Mouse (Mus musculus) embryo, embryonic 11 days (tissue): ENCODE measurements around the gene Ttl.

ENCODE experiments used
- DNase-seq: peaks from one replicate; pipeline ENCODE4 v3.0.0-alpha.2; 2015

Ttl gene

DNA sequence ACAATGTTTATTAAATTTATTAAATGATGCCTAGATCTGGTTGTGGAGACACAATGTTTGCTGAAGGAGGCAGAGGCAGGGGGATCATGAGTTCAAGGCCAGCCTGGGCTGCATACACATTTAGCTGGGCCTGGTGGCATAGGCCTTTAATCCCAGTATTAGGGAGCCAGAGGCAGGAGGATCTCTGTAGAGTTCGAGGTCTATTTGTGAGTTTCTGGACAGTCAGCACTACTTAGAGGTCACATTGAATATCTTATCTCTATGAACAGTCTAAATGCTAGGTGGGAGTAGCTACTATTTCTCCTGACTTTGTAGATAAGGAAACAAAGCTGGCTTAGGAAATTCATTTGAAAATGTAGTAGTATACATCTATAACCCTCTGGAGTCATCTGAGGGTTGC lies 21.8 kb downstream of the Ttl start:
- DNase-seq: no peak

DNA sequence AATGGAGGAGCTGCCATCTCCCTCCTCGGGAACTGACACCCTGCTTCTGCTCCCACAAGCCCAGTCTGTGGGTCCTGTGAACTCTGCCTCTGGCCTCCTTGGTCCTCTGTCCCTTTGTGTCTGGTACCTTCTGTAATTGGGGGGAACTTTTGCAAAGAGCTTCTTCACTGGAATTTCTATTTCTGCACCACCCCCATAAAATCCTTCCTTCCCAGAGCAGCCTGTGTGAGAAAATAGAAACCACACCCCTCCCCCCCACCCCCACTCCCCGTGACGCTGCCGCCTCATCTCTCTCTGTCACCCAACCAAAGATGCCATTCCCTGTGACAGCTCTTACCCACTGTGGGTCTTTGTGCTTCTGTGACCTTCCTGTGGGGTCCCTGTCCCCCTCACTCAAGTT lies 24.6 kb downstream of the Ttl start:
- no peak for DNase-seq

DNA sequence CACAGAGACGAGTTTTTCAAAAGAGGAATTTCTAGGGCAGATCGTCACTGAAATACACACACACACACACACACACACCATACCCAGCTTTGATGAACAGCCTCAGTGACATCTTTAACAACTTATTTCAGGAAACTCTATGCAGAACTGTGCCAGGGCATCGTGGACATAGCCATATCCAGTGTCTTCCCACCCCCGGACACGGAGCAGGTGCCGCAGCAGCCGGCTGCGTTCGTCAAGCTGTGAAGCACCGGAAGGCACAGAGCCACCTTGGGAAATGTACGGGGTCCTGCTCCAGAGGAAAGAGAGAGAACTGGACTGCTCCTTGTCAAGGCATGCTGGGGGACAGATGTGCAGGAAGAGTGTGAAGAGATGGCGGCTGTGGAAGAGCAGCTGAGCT lies 27.1 kb downstream of the Ttl start:
- no peak for DNase-seq

DNA sequence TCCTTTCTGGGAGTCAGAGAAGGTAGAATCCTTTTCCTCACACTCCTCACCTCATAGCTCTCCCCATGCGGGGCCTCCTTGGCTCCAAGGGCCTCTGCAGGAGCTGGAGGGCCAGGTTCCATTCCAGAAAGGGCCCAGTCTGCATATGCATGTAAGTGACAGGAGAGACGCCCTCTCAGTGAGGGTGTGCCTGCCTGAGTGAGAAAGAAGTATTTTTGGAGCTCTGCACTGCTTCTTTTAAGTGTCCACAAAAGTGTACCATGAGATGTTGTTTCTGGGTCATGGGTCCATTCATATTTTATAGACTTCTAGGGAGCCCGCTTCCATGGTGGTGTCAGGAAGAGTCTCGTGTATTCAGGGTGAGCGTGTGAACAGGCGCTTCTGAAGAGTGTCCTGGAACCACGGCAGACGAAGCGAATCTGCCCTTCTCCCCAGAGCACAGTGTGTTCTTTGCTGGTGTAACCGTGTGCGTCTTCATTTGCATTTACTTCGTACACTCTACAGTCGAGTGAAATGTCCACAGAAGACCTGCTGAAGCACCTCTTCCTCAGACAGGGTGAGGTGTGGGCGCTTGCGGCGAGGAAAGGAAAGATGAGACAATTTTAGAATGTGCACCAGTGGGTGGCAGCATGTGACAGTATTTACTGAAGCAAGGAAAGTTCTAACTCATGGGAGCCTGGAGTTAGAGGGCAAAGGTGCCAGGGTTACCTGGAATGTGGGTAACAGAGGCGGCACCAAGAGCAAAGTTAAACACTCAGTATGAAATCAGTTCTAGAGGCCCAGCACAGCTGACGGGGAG lies 28.4 kb downstream of the Ttl start:
- DNase-seq: no peak

DNA sequence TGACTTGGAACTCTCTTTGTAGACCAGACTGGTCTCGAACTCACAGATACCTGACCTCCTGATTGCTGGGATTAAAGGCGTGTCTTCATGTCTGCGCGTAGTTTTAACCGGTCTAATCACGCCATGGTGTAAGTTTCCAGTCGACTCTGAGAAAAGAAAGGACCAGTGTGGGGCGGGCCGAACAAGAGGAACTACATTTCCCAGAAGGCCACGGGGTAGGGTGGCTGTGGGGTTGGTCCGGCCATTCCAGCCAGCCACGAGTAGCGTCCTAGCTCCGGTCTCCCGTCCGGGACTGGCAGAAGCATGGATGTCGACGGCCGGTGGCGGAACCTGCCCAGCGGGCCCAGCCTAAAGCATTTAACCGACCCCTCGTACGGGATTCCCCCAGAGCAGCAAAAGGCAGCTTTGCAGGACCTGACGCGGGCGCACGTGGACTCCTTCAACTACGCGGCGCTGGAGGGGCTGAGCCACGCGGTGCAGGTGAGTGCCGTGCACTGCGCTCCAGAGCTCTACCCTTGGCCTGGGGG lies 35.1 kb downstream of the Ttl start, which contains the start of gene Polr1b:
TSS of gene Polr1b (plus strand) at position 212 of the 527 bp plus-strand sequence.
- peak; percentile 94 for DNase-seq

DNA sequence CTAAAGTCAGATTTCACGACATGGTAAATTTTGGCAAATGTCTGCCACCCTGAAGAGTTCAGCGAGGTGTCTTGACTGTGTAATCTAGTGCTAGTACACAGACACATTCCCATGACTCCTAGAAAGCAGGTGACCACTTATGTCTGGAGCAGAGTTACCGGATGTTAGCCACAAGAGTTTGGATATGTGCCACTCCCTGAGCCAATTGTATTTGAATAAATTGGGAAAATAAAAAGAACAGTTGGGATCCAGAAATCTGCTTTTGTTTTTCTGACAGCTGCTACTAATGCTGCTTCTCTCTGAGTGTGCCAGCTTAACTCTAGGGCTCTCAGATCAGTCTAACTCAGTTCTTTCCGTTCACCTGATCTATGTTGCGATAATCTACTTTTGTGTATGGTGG lies 47.2 kb downstream of the Ttl start:
- no peak for DNase-seq

DNA sequence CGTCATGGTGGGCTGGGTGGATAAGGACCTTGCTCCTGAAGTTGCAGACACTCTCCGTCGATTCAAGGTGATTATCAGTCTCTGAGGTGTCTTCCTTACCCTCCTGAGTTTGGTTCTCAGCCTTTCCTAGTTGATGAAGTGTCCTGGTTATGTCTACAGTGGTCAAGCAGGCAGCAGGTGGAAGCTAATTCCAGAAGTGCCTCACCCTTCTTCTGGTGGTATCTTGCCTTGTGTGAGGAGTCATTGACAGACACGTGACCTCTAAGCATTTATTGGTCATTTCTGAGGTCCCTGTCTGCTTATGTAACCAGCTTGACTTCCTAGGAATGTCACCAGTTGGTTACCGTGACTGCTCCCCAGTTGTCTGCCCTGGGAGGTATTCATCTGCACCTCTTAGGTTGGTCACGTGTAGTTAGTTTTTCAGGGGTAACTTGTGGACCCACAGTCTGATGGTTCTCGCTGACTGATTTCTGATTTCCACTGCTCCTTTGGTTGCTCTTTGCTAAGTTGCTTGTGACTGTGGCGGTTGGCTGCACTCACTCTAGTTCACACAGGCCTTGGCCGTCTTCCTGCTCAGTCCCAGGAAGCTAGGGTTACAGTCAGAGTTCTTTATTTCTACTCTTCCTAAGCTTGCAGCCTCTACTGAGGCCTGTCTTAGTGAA lies 50.1 kb downstream of the Ttl start:
- DNase-seq: no peak

DNA sequence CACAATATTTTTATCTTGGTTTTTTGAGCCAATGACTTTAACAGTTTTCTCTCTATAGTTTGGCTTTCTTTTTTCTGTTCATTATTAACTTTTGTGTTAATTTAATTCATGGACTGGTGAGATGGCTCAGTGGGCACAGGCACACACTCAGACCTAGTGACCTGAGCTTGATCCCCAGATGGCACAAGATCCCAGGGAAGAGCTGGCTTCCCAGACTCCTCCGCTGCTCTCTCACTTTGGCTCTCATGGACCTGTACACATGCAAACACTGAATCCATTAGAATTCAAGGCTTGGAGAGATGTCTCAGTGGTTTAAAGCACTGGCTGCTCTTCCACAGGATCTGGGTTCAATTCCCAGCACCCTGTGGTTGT lies 50.6 kb downstream of the Ttl start:
- DNase-seq: no peak

DNA sequence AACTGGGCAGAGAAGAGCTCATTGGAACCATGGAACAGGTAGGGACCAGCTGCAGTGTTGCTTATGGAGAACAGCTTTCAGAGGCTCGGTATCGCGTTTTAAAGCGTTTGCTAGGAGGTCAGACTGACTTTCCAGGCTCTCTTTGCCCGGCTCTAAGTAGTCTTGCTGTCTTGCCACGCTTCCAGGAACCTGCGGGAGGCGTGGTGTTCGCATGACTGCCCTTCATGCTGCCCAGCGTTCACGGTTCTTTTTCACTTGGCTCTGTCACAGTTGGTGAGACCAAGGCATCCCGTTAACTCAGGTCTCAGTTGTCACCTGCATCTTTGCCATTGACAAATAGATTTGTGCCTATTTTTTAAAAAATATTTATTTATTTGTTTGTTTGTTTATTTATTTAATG lies 52.3 kb downstream of the Ttl start:
- no peak for DNase-seq

DNA sequence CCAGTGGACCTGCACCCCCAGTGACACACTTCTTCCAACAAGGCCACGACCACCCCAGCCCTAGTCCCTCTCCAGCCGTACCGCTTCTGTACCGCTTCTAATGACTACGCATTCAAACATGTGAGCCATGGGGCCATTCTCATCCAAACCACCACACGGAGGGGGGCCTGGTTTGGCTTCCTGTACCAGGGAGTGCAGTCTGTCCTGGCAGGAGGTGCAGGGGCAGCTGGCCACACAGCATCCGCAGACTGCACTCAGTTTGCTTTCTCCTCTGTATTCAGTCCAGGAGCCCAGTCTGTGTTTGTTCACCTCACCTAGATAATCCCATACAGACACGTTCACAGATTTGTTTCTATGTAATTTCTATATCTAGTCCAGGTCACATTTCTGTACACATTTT lies 56.2 kb downstream of the Ttl start:
- DNase-seq: no peak

DNA sequence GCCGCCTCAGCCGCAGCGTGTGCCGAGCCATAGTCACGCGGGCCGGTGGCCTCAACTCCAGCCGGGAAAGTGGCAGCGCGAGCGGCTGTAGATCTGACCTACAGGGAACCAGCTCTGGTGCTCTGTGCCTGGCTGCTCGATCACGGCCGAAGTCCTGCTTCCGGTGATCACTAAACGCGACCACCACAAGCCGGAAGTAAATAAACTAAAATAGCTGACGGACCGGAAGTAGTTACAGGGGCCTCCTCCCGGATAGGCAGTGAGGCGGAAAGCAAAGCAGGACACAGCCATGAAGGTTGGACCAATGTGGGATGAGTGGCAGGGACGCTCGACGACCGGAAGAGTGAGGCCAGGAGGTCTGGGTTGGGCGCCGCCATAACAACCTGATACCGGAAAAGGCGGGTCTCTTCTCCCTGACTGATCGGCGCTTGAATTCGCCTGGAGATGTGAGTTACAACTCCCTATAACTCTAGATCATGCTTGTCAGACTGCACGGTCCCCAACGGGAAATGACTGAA lies 63.7 kb downstream of the Ttl start, which contains the start of gene Chchd5:
TSS of gene Chchd5 (plus strand) at position 289 of the 518 bp plus-strand sequence.
- peak; percentile 97 for DNase-seq

DNA sequence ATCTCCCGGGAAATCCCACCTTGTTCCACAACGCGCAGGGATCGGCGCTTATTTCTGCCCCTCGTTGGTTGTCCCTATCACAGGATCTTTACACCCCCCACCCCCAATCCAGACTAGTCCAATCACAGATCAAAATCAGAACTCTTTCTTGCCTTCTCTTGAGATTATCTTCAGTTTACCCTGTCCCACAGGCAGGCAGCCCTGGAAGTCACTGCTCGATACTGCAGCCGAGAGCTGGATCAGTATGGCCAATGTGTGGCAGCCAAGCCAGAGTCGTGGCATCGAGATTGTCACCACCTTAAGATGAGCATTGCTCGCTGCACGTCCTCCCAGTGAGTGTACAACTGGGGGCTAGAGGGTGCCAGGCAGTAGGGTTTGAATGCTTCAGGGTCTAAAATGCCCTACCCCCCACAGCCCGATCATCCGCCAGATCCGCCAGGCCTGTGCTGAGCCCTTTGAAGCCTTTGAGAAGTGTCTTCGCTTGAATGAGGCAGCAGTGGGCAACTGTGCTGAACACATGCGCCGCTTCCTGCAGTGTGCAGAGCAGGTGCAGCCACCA lies 64.3 kb downstream of the Ttl start:
- DNase-seq: no peak

DNA sequence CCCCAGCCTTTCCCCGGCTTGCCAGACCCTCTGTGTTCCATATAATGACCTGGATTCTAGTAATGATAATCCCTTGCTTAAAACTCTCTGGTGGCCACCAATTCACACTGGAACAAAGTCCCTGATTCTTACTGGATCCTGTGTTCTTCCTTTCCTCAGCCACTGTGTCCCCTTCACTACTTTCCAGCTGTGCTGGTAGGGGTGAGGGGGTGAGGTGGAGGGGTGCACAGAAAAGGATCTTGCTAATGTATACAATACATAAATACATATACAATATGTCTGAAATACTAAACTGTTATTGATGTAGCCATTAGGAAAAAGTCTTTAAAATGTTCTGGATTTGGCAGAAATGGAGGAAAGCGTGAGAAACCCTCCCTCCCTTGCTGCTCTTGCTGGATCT lies 65.0 kb downstream of the Ttl start:
- no peak for DNase-seq

DNA sequence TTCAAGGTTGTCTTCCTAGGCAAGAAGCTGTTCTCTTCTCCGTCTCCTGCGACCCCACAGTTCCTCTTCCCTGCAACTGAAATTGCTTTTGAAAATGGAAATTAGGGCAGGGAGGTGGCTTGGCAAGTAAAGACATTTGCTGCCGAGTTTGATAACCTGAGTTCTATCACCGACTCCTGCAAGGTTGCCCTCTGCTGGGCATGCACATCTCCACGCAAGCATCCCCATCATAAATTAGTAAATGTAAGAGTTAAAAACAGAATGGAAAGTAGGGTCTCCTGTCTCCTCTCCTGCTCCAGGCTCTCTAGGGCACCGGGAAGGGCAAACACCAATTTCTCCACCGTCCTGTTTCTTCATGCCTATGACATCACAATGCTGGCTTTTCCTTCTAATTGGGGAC lies 66.5 kb downstream of the Ttl start:
- no peak for DNase-seq

DNA sequence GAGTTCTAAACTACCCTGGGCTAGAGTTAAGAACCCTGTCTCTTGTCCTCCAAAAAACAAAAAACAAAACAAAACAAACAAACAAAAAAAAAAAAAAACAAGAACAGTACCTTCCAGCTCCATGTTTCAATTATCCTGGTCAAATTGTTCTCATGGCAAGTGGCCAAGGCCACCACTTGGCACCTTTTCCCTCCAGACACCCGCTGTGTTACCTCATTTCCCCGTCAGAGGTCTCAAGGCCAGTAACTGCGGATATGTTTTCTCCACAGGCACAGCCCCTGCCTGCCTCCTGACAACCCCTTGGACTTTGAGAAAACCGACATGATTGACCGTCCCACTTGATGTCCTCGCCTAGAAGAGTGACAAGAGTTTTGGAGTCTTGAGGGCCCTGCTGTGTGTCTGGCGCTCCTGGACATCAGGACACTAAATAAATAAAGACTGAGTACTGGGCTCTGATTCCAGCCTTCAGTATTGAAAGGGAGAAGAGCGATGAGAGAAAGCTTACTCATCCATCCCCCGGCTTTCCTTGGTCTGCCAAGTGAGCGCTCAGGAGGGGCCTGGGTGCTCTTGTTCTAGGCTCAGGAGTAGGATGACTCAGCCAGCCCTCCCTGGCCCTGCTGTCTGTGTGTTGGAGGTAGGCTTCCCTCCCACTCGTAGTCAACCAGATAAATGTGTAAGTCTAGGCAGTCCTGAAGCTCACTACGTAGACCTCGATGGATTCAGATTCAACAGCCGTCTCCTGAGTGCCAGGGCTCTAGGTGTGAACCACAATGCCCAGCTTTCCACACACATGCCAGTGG lies 67.5 kb downstream of the Ttl start:
- DNase-seq: no peak

DNA sequence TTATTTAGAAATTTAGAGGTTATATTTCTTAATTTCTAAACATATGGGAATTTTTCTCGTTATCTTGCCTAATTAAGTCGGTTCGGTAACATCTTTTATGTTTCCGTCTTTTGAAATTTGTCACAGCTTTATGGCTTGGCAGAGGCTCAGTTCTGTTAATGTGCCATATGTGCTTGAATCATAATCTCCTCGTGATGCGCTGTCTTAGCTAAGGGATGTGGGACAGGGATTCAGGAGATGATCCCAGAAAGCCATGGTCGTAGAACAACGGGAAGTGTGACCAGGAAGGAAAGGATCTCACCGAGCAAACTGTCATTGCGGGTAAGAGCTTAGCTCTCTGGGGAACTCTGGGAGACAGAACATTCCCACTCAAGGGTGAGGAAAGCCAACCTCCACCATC lies 74.2 kb downstream of the Ttl start:
- DNase-seq: no peak
